Mouse (Mus musculus) G1E (cell line): ENCODE data around the gene Fam174b.

ENCODE experiments used
- CTCF ChIP-seq: IDR thresholded peaks from 2 replicates; pipeline ENCODE4 v1.5.1; 2012; ENCODE audit warnings: low read depth, low read length, inconsistent platforms, mixed read lengths
- TAL1 ChIP-seq: conservative IDR thresholded peaks from 2 replicates; pipeline ENCODE4 v1.6.1; 2012; ENCODE audit warnings: low read depth, low read length, inconsistent platforms, mixed read lengths

DNA sequence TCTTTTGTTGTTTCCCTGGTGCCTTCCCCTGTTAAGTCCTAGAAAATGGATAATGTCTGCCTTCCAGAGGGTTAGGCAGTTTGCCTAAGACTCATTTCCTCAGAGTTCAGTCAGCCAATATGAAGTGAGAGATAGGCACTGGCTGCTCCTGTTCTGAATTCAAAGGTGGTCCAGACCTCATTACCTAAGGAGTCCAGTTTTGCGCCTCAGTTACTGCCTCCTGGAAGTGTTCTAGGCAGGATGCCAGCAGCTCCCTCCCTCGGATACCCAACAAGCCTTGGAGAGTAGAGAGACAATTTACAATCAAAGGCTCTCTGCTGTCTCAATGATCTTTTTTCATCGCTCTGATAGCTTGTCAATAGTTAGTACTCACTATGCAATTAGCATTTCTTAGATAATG lies 19.1 kb upstream of the Fam174b start:
- TF ChIP-seq CTCF (no peak), TAL1 (no peak)
